Mouse (Mus musculus): ENCODE data around the gene Ankrd35. TPM values are rescaled to one million over a fixed set of nuclear protein-coding genes. Genes with fewer than 3 reads are reported as not detected.
"Not testable (repeated sequence)": the region's sequence is repeated elsewhere in the genome, so short reads cannot be mapped to it uniquely, and the experiment has no call there.

The Ankrd35 gene
- polyA plus RNA-seq, 1 experiment: 0.09 TPM

DNA sequence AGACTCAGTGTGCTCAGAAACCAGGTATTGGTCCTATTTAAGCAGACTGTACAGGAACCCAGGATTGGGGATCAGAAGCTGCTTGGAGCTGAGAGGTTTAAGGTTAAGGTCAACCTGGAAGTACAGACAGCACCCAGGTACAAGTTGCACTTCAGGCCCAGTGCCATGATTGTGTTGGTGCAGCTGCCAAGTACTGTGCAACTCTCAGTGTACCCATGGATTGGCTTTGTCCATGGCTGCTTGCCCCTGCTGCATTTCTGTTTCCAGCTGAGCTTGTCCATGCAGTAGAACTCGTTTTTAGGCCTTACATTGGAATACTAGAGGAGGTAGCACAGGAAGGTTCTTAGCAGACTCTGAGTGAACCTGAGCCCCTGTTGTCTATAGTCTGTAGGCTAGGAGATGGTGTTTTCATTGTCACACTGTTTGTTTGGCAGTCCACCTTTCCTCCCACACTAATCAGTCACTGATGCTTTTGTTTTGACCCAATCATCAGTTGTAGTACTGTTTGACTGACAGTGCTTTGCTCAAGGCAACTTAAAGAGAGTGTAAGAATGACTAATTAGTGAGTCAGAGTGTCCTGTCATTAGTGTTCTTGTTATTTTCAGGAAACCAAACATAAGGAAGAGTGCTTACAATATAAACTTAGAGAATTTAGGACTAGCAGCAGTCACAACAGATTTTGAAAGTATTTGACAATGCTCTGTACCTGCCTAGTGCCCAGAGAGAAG, 67.2 kb downstream of the Ankrd35 start:
- H3K27me3 ChIP-seq (ENCODE audit: control insufficient read depth, insufficient read depth, insufficient read length): no peaks in the 10 kb centered on the region
- no peaks in the 10 kb centered on the region for H3K36me3 ChIP-seq (ENCODE audit: control insufficient read depth, insufficient read depth)
- peaks cover 42% of the 10 kb centered on the region for H3K79me3 ChIP-seq (ENCODE audit: low read depth)
- no peak overlapping the region for H3K4me3 ChIP-seq (ENCODE audit: insufficient read depth, poor library complexity, severe bottlenecking)
- no peak for TF ChIP-seq USF1 (IDR thresholded peaks at IDR 0.05; ENCODE audit: low read depth)
- TF ChIP-seq MAX (IDR thresholded peaks at IDR 0.05): no peak
- TF ChIP-seq MYOG (IDR thresholded peaks at IDR 0.05; ENCODE audit: control insufficient read depth, extremely low read depth, insufficient read length): no peak
- TF ChIP-seq FOSL1 (IDR thresholded peaks at IDR 0.05; ENCODE audit: insufficient read depth, low read length, poor library complexity, severe bottlenecking): no peak
- TF ChIP-seq MYOD1 (IDR thresholded peaks at IDR 0.05; ENCODE audit: control insufficient read depth, insufficient read length, low read depth): no peak
- TF ChIP-seq CTCF (IDR thresholded peaks at IDR 0.05; ENCODE audit: control insufficient read depth, insufficient read depth, insufficient read length): no peak
- TF ChIP-seq CEBPB (IDR thresholded peaks at IDR 0.05; ENCODE audit: low read depth): no peak
- no peak overlapping the region for H3ac ChIP-seq (ENCODE audit: control insufficient read depth, insufficient read length, low read depth)
- peaks cover 92% of the 10 kb centered on the region for H3K79me2 ChIP-seq (ENCODE audit: control insufficient read depth, insufficient read depth)

DNA sequence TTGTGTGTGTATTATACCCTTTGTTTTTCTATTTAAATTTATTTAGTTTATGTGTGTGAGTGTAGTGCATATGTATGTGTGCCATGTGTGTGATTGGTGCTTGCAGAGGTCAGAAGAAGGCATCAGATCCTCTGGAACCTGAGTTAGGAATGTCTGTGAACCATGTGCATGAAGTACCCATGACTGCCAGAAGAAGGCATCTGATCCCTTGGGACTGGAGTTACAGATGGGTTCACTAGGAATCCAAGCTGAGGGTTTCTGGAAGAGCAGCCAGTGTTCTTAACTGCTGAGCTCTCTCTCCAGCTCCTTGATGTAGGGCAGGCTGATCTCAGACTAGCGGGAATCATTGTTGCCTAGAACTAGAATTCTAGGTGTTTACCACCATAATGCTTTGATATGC, 68.1 kb downstream of the Ankrd35 start:
- Histone ChIP-seq H3K79me3 (ENCODE audit: low read depth) (peaks cover 41% of the 10 kb centered on the region), H3K27me3 (ENCODE audit: control insufficient read depth, insufficient read depth, insufficient read length) (no peaks in the 10 kb centered on the region), H3K4me3 (ENCODE audit: insufficient read depth, poor library complexity, severe bottlenecking) (no peak overlapping the region), H3K79me2 (ENCODE audit: control insufficient read depth, insufficient read depth) (peaks cover 90% of the 10 kb centered on the region), H3K36me3 (ENCODE audit: control insufficient read depth, insufficient read depth) (no peaks in the 10 kb centered on the region), H3ac (ENCODE audit: control insufficient read depth, insufficient read length, low read depth) (no peak overlapping the region)
- TF ChIP-seq CTCF (IDR thresholded peaks at IDR 0.05; ENCODE audit: control insufficient read depth, insufficient read depth, insufficient read length) (no peak), MYOG (IDR thresholded peaks at IDR 0.05; ENCODE audit: control insufficient read depth, extremely low read depth, insufficient read length) (no peak), MAX (IDR thresholded peaks at IDR 0.05) (no peak), MYOD1 (IDR thresholded peaks at IDR 0.05; ENCODE audit: control insufficient read depth, insufficient read length, low read depth) (no peak), USF1 (IDR thresholded peaks at IDR 0.05; ENCODE audit: low read depth) (no peak), CEBPB (IDR thresholded peaks at IDR 0.05; ENCODE audit: low read depth) (no peak), FOSL1 (IDR thresholded peaks at IDR 0.05; ENCODE audit: insufficient read depth, low read length, poor library complexity, severe bottlenecking) (no peak)

DNA sequence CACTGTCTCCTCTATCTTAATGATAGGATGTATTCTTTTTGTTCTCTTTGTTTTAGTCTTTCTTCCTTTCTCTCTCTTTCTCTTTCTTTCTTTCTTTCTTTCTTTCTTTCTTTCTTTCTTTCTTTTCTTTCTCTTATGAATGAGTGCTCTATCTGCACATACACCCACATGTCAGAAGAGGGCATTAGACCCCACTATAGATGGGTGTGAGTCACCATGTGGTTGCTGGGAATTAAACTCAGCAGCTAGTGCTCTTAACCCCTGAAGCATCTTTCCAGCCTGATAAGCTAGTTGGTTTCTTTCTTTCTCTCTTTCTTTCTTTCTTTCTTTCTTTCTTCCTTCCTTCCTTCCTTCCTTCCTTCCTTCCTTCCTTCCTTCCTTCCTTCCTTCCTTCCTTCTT, 70.3 kb downstream of the Ankrd35 start:
- H3ac ChIP-seq (ENCODE audit: control insufficient read depth, insufficient read length, low read depth); H3K4me3 ChIP-seq (ENCODE audit: insufficient read depth, poor library complexity, severe bottlenecking); H3K36me3 ChIP-seq (ENCODE audit: control insufficient read depth, insufficient read depth); H3K27me3 ChIP-seq (ENCODE audit: control insufficient read depth, insufficient read depth, insufficient read length): not testable (repeated sequence)
- Histone ChIP-seq H3K79me2 (ENCODE audit: control insufficient read depth, insufficient read depth) (peaks cover 88% of the 10 kb centered on the region), H3K79me3 (ENCODE audit: low read depth) (peaks cover 40% of the 10 kb centered on the region)

Other genes with a start within 250 kb of the Ankrd35 start
- not detected for gene BC107364, start 217.8 kb upstream of the Ankrd35 start, polyA plus RNA-seq (2012; fragmentation: generic; extraction: Trizol)
- gene Hfe2, start 145.0 kb upstream of the Ankrd35 start, polyA plus RNA-seq (2012; fragmentation: generic; extraction: Trizol): 0.23 TPM
- 1.2 TPM for gene Txnip, start 112.2 kb upstream of the Ankrd35 start, polyA plus RNA-seq (2012; fragmentation: generic; extraction: Trizol)
- 0.20 TPM for gene Gm16253, start 93.1 kb upstream of the Ankrd35 start, polyA plus RNA-seq (2012; fragmentation: generic; extraction: Trizol)
- 6.2 TPM for gene Polr3gl, start 76.0 kb upstream of the Ankrd35 start, polyA plus RNA-seq (2012; fragmentation: generic; extraction: Trizol)
- gene Ankrd34a, start 73.5 kb upstream of the Ankrd35 start, polyA plus RNA-seq (2012; fragmentation: generic; extraction: Trizol): 3.7 TPM
- gene Lix1l, start 69.0 kb upstream of the Ankrd35 start, polyA plus RNA-seq (2012; fragmentation: generic; extraction: Trizol): 24.2 TPM
- gene Rbm8a, start 40.2 kb upstream of the Ankrd35 start, polyA plus RNA-seq (2012; fragmentation: generic; extraction: Trizol): 80.3 TPM
- 19.9 TPM for gene Pex11b, start 34.8 kb upstream of the Ankrd35 start, polyA plus RNA-seq (2012; fragmentation: generic; extraction: Trizol)
- gene Gm42957, start 34.7 kb upstream of the Ankrd35 start, polyA plus RNA-seq (2012; fragmentation: generic; extraction: Trizol): 0.01 TPM
- gene Itga10, start 24.5 kb upstream of the Ankrd35 start, polyA plus RNA-seq (2012; fragmentation: generic; extraction: Trizol): 1.2 TPM
- 19.2 TPM for gene Pias3, start 26.3 kb downstream of the Ankrd35 start, polyA plus RNA-seq (2012; fragmentation: generic; extraction: Trizol)
- gene Nudt17, start 38.4 kb downstream of the Ankrd35 start, polyA plus RNA-seq (2012; fragmentation: generic; extraction: Trizol): 3.2 TPM
- 36.1 TPM for gene Polr3c, start 57.5 kb downstream of the Ankrd35 start, polyA plus RNA-seq (2012; fragmentation: generic; extraction: Trizol)
- 13.5 TPM for gene Rnf115, start 57.5 kb downstream of the Ankrd35 start, polyA plus RNA-seq (2012; fragmentation: generic; extraction: Trizol)
- gene Pdzk1, start 159.2 kb downstream of the Ankrd35 start, polyA plus RNA-seq (2012; fragmentation: generic; extraction: Trizol): not detected
- gene Cd160, start 159.2 kb downstream of the Ankrd35 start, polyA plus RNA-seq (2012; fragmentation: generic; extraction: Trizol): 0.04 TPM
- 0.12 TPM for gene Gja5, start 234.6 kb downstream of the Ankrd35 start, polyA plus RNA-seq (2012; fragmentation: generic; extraction: Trizol)
- 17.7 TPM for gene Gpr89, start 235.2 kb downstream of the Ankrd35 start, polyA plus RNA-seq (2012; fragmentation: generic; extraction: Trizol)